8 mouse cellular contexts compared by ENCODE assay signal in genomic region chr7:109993157-109993959, GRCm38 (mm10). TPM values are rescaled to one million over a fixed set of nuclear protein-coding genes. Genes with fewer than 3 reads are reported as not detected.
DNase-seq lines count a peak whose midpoint lies in the region; ATAC-seq and TF ChIP-seq lines count a peak whose summit lies in the region.

No protein-coding gene starts in this region.

- H3K79me2 ChIP-seq in heart, adult 2 months (replicated peaks; ENCODE audit: control insufficient read depth, insufficient read depth, low read length) = no peaks in the 10 kb centered on the region

- DNase-seq in gastrocnemius, adult 18-20 months (ENCODE audit: low spot score) = peak; percentile 68
- DNase-seq in gastrocnemius, postnatal 36 days = no peak
- peak; percentile 73 to 95 for DNase-seq in adrenal gland, adult (ENCODE audit: inconsistent age in 2 of 2, low spot score in 1 of 2)
- peak; percentile 48 to 58 for DNase-seq in heart, adult 2 months
- peak; percentile 81 for DNase-seq in kidney, adult 9 months
- DNase-seq in skeletal muscle tissue, adult 2 months (ENCODE audit: low read depth, low spot score) = peak; percentile 57
- DNase-seq in spleen, adult 12 weeks (ENCODE audit: low spot score) = no peak

- no peaks in the 10 kb centered on the region for H3K27me3 ChIP-seq in heart, adult 2 months (ENCODE audit: control insufficient read depth, insufficient read depth, low read length)

- TF ChIP-seq EP300 in heart, adult 2 months (IDR thresholded peaks at IDR 0.05; ENCODE audit: insufficient read depth, low read depth, low read length) = no peak

- WGBS in heart, adult 2 months = 20% methylated on average over 2 of the region's 2 CpGs

- no peak for ATAC-seq in monocyte, adult 5-6 weeks (replicated peaks; ENCODE audit: insufficient number of reproducible peaks, low FRiP score, low TSS enrichment, poor library complexity, severe bottlenecking)

- peak overlapping the region; percentile 77 for H3K27ac ChIP-seq in heart, adult 2 months

- H3K9ac ChIP-seq in heart, adult 2 months (ENCODE audit: low read depth, low read length) = 0 out of 2 replicates have a peak overlapping the region, but pooled peaks have one; percentile 5

- H3K4me1 ChIP-seq in heart, adult 2 months (ENCODE audit: control insufficient read depth, insufficient read depth, low read length) = peaks cover 6% of the 10 kb centered on the region

- peaks cover 5% of the 10 kb centered on the region for H3K36me3 ChIP-seq in heart, adult 2 months (ENCODE audit: control insufficient read depth, insufficient read depth, low read length)

- H3K4me3 ChIP-seq in heart, adult 2 months = no peak overlapping the region

- intact Hi-C loops in gastrocnemius, postnatal 36 days (cut with DNase I) = no loop called here
- intact Hi-C loops in heart, adult 2 months (cut with DNase I) = no loop called here

- TF ChIP-seq POLR2A in heart, adult 2 months (IDR thresholded peaks at IDR 0.05; ENCODE audit: insufficient read depth, low read depth, low read length) = no peak

- TF ChIP-seq CTCF in heart, adult 2 months (IDR thresholded peaks at IDR 0.05) = no peak

RNA-seq across cellular contexts. Expression of gene Tmem41b, which starts 6.6 kb away (rescaled TPM):
- total RNA-seq in gastrocnemius, adult 18-20 months (2021) = 10 to 100 TPM; 23.3 to 26.9 TPM
- total RNA-seq in gastrocnemius, postnatal 36 days (2021) = 10 to 100 TPM; 22.3 to 23.9 TPM
- 10 to 100 TPM; 51.1 to 55.6 TPM for total RNA-seq in heart, adult 2 months (2021)
- 22.2 and 40.3 TPM in 2 replicates for polyA plus RNA-seq in heart, adult 2 months (2012; rRNA removed)
- total RNA-seq in monocyte, adult 5-6 weeks (2017) = 27.4 to 52.0 TPM (median 38.2 TPM) in 3 replicates

RNA-seq across cellular contexts. Expression of gene Ipo7, which starts 24.7 kb away (rescaled TPM):
- 10 to 100 TPM; 88.3 to 92.0 TPM for total RNA-seq in gastrocnemius, adult 18-20 months (2021)
- 10 to 100 TPM; 74.3 to 79.4 TPM for total RNA-seq in gastrocnemius, postnatal 36 days (2021)
- total RNA-seq in heart, adult 2 months (2021) = 10 to 100 TPM; 85.0 to 99.4 TPM
- 19.7 and 41.8 TPM in 2 replicates for polyA plus RNA-seq in heart, adult 2 months (2012; rRNA removed)
- 130 to 147 TPM (median 136 TPM) in 3 replicates for total RNA-seq in monocyte, adult 5-6 weeks (2017)

RNA-seq across cellular contexts. Expression of gene Dennd5a, which starts 33.1 kb away (rescaled TPM):
- total RNA-seq in gastrocnemius, adult 18-20 months (2021) = 10 to 100 TPM; 36.2 to 47.5 TPM
- 10 to 100 TPM; 41.8 to 47.8 TPM for total RNA-seq in gastrocnemius, postnatal 36 days (2021)
- 100 to 1,000 TPM; 106 to 136 TPM for total RNA-seq in heart, adult 2 months (2021)
- polyA plus RNA-seq in heart, adult 2 months (2012; rRNA removed) = 106 and 165 TPM in 2 replicates
- total RNA-seq in monocyte, adult 5-6 weeks (2017) = 139 to 184 TPM (median 162 TPM) in 3 replicates

Comparison
In these comparisons a context has a peak if more than half of its experiments do, and no peak if none do; other contexts are left out.
1. DNase-seq: peak in gastrocnemius, adult 18-20 months (single experiment), adrenal gland, adult (2 of 2), heart, adult 2 months (2 of 2), kidney, adult 9 months (single experiment) and skeletal muscle tissue, adult 2 months (single experiment); none in gastrocnemius, postnatal 36 days (0 of 2) and spleen, adult 12 weeks (single experiment).